Mouse (Mus musculus): ENCODE data around the gene Nagpa. TPM values are rescaled to one million over a fixed set of nuclear protein-coding genes. Genes with fewer than 3 reads are reported as not detected.
A peak's percentile ranks its signal among the peaks of the same experiment; 100 is the strongest.

The Nagpa gene
- polyA plus RNA-seq, 1 experiment, result 11.4 TPM

- TF ChIP-seq CTCF (IDR thresholded peaks at IDR 0.05; ENCODE audit: control insufficient read depth, insufficient read depth, insufficient replicate concordance, low read depth, low read length) (no peak), POLR2A (IDR thresholded peaks at IDR 0.05; ENCODE audit: control insufficient read depth, low read depth, low read length) (no peak)
- Histone ChIP-seq H3K27ac (ENCODE audit: control insufficient read depth, insufficient read depth, low read depth, low read length) (no peak overlapping the region), H3K4me1 (ENCODE audit: control insufficient read depth, insufficient read depth, low read length) (peaks cover 8% of the 10 kb centered on the region), H3K4me3 (ENCODE audit: control insufficient read depth, low read depth, low read length) (no peak overlapping the region), H3K27me3 (ENCODE audit: control insufficient read depth, insufficient read depth, low read length) (no peaks in the 10 kb centered on the region), H3K36me3 (ENCODE audit: control insufficient read depth, insufficient read depth, low read length) (no peaks in the 10 kb centered on the region)
Observed at GRCm38 (mm10) chr16:5150544-5150943, 53.3 kb downstream of the Nagpa start.

- H3K27ac ChIP-seq (ENCODE audit: control insufficient read depth, insufficient read depth, low read depth, low read length), result no peak within 1 kb of the TSS
Observed at GRCm38 (mm10) chr16:5147037-5147385, 56.8 kb downstream of the Nagpa start, which contains the start of gene Sec14l5. TSS of gene Sec14l5 (plus strand) at chr16:5147109.

GRCm38 (mm10) chr16:5146367-5147036 is 57.3 kb downstream of the Nagpa start:
- Histone ChIP-seq H3K27me3 (ENCODE audit: control insufficient read depth, insufficient read depth, low read length) (no peaks in the 10 kb centered on the region), H3K36me3 (ENCODE audit: control insufficient read depth, insufficient read depth, low read length) (no peaks in the 10 kb centered on the region), H3K4me3 (ENCODE audit: control insufficient read depth, low read depth, low read length) (peak overlapping the region; percentile 50), H3K4me1 (ENCODE audit: control insufficient read depth, insufficient read depth, low read length) (peaks cover 8% of the 10 kb centered on the region), H3K27ac (ENCODE audit: control insufficient read depth, insufficient read depth, low read depth, low read length) (no peak overlapping the region)
- TF ChIP-seq POLR2A (IDR thresholded peaks at IDR 0.05; ENCODE audit: control insufficient read depth, low read depth, low read length) (no peak), CTCF (IDR thresholded peaks at IDR 0.05; ENCODE audit: control insufficient read depth, insufficient read depth, insufficient replicate concordance, low read depth, low read length) (no peak)

More at GRCm38 (mm10) chr16:5147037-5147385, 56.8 kb downstream of the Nagpa start, which contains the start of gene Sec14l5:
- TF ChIP-seq POLR2A (IDR thresholded peaks at IDR 0.05; ENCODE audit: control insufficient read depth, low read depth, low read length) (no peak), CTCF (IDR thresholded peaks at IDR 0.05; ENCODE audit: control insufficient read depth, insufficient read depth, insufficient replicate concordance, low read depth, low read length) (no peak)
- H3K27me3 ChIP-seq (ENCODE audit: control insufficient read depth, insufficient read depth, low read length), result no peaks in the 10 kb centered on the region
- peaks cover 8% of the 10 kb centered on the region for H3K4me1 ChIP-seq (ENCODE audit: control insufficient read depth, insufficient read depth, low read length)
- peak within 1 kb of the TSS; percentile 50 for H3K4me3 ChIP-seq (ENCODE audit: control insufficient read depth, low read depth, low read length)
- no peaks in the 10 kb centered on the region for H3K36me3 ChIP-seq (ENCODE audit: control insufficient read depth, insufficient read depth, low read length)

- Histone ChIP-seq H3K27me3 (ENCODE audit: control insufficient read depth, insufficient read depth, low read length) (no peaks in the 10 kb centered on the region), H3K36me3 (ENCODE audit: control insufficient read depth, insufficient read depth, low read length) (no peaks in the 10 kb centered on the region), H3K27ac (ENCODE audit: control insufficient read depth, insufficient read depth, low read depth, low read length) (no peak overlapping the region), H3K4me3 (ENCODE audit: control insufficient read depth, low read depth, low read length) (no peak overlapping the region), H3K4me1 (ENCODE audit: control insufficient read depth, insufficient read depth, low read length) (peaks cover 8% of the 10 kb centered on the region)
- TF ChIP-seq CTCF (IDR thresholded peaks at IDR 0.05; ENCODE audit: control insufficient read depth, insufficient read depth, insufficient replicate concordance, low read depth, low read length), result no peak
- TF ChIP-seq POLR2A (IDR thresholded peaks at IDR 0.05; ENCODE audit: control insufficient read depth, low read depth, low read length), result no peak
Observed at GRCm38 (mm10) chr16:5145570-5145969, 58.2 kb downstream of the Nagpa start.

Other genes starting within 250 kb of the Nagpa start
- 39.3 and 41.5 TPM in 2 replicates for gene Anks3, start 239.8 kb downstream of the Nagpa start, polyA plus RNA-seq (2012; rRNA removed)
- 558 and 561 TPM in 2 replicates for gene Sept12, start 206.2 kb downstream of the Nagpa start, polyA plus RNA-seq (2012; rRNA removed)
- gene Smim22, start 196.7 kb downstream of the Nagpa start, polyA plus RNA-seq (2012; rRNA removed), result 1.7 and 4.3 TPM in 2 replicates
- 277 and 305 TPM in 2 replicates for gene Rogdi, start 190.5 kb downstream of the Nagpa start, polyA plus RNA-seq (2012; rRNA removed)
- 44.5 and 45.3 TPM in 2 replicates for gene Glyr1, start 154.1 kb downstream of the Nagpa start, polyA plus RNA-seq (2012; rRNA removed)
- gene Ubn1, start 154.0 kb downstream of the Nagpa start, polyA plus RNA-seq (2012; rRNA removed), result 26.8 and 28.4 TPM in 2 replicates
- gene Ppl, start 71.6 kb downstream of the Nagpa start, polyA plus RNA-seq (2012; rRNA removed), result 0.16 and 0.45 TPM in 2 replicates
- gene Sec14l5, start 56.9 kb downstream of the Nagpa start, polyA plus RNA-seq (2012; rRNA removed), result 0.06 and 0.07 TPM in 2 replicates
- 15.1 and 21.7 TPM in 2 replicates for gene AU021092, start 18.3 kb upstream of the Nagpa start, polyA plus RNA-seq (2012; rRNA removed)
- 21.3 and 26.0 TPM in 2 replicates for gene Alg1, start 29.6 kb upstream of the Nagpa start, polyA plus RNA-seq (2012; rRNA removed)
- gene Eef2kmt, start 52.0 kb upstream of the Nagpa start, polyA plus RNA-seq (2012; rRNA removed), result 51.9 and 53.9 TPM in 2 replicates